Mouse (Mus musculus): ENCODE data around the gene Lax1. TPM values are rescaled to one million over a fixed set of nuclear protein-coding genes. Genes with fewer than 3 reads are reported as not detected.
"Not testable (repeated sequence)": the region's sequence is repeated elsewhere in the genome, so short reads cannot be mapped to it uniquely, and the experiment has no call there.

The Lax1 gene
- polyA plus RNA-seq, 1 experiment = 0.62 TPM

- Histone ChIP-seq H3K4me3 (ENCODE audit: control insufficient read depth, low read depth, low read length) (no peak overlapping the region), H3K27me3 (ENCODE audit: control insufficient read depth, insufficient read depth, low read length) (no peaks in the 10 kb centered on the region), H3K27ac (ENCODE audit: control insufficient read depth, insufficient read depth, low read depth, low read length) (no peak overlapping the region), H3K4me1 (ENCODE audit: control insufficient read depth, insufficient read depth, low read length) (no peaks in the 10 kb centered on the region), H3K36me3 (ENCODE audit: control insufficient read depth, insufficient read depth, low read length) (no peaks in the 10 kb centered on the region)
- TF ChIP-seq POLR2A (IDR thresholded peaks at IDR 0.05; ENCODE audit: control insufficient read depth, low read depth, low read length) (no peak), CTCF (IDR thresholded peaks at IDR 0.05; ENCODE audit: control insufficient read depth, insufficient read depth, insufficient replicate concordance, low read depth, low read length) (no peak)
These were observed 22.2 kb downstream of the Lax1 start for GRCm38 (mm10) chr1:133667721-133668120.

GRCm38 (mm10) chr1:133665713-133666112 lies 24.2 kb downstream of the Lax1 start:
- not testable (repeated sequence) for H3K27me3 ChIP-seq (ENCODE audit: control insufficient read depth, insufficient read depth, low read length); H3K4me1 ChIP-seq (ENCODE audit: control insufficient read depth, insufficient read depth, low read length); H3K36me3 ChIP-seq (ENCODE audit: control insufficient read depth, insufficient read depth, low read length); H3K27ac ChIP-seq (ENCODE audit: control insufficient read depth, insufficient read depth, low read depth, low read length); H3K4me3 ChIP-seq (ENCODE audit: control insufficient read depth, low read depth, low read length)

DNA sequence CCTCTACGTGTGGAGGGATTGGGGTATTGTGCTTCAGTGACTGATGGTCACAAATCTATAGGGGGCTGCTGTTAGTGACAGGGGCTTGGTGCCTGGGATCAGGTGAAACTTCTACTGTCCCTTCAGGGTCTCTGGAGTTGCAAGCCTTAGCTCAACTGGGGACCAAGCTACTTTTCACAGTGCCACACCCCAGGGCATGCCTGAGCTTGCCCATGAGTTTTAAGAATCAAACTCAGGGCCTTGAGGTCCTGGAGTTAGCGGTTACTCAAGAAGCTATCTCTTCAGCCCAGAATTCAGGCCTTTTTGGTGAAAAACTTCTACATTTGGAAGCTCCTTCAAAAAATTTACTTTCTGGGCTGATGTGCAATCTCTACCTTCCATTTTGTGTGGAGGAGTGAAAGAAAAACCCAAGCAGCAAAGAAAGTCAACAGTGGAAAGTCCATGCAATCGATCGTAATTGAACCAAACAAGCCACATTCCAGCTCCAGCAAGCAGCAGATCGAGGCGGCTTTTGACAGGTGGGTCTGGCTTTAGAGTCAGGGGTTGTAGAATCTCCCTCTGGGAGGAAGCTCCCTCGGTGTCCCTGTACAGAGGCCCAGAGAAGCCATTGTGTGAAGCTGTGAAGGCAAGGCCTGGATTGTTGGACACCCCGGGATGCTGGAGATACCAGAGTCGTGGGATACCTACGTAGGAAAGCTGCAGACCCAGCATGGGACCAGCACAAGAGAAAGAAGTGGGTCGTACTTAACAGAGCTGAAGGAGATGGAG lies 25.5 kb downstream of the Lax1 start:
- H3K4me3 ChIP-seq (ENCODE audit: control insufficient read depth, low read depth, low read length) = no peak overlapping the region
- H3K36me3 ChIP-seq (ENCODE audit: control insufficient read depth, insufficient read depth, low read length) = no peaks in the 10 kb centered on the region
- no peaks in the 10 kb centered on the region for H3K27me3 ChIP-seq (ENCODE audit: control insufficient read depth, insufficient read depth, low read length)
- H3K27ac ChIP-seq (ENCODE audit: control insufficient read depth, insufficient read depth, low read depth, low read length) = no peak overlapping the region
- H3K4me1 ChIP-seq (ENCODE audit: control insufficient read depth, insufficient read depth, low read length) = no peaks in the 10 kb centered on the region
- TF ChIP-seq POLR2A (IDR thresholded peaks at IDR 0.05; ENCODE audit: control insufficient read depth, low read depth, low read length) = no peak
- TF ChIP-seq CTCF (IDR thresholded peaks at IDR 0.05; ENCODE audit: control insufficient read depth, insufficient read depth, insufficient replicate concordance, low read depth, low read length) = no peak

GRCm38 (mm10) chr1:133663427-133663826 lies 26.5 kb downstream of the Lax1 start:
- Histone ChIP-seq H3K27me3 (ENCODE audit: control insufficient read depth, insufficient read depth, low read length) (no peaks in the 10 kb centered on the region), H3K27ac (ENCODE audit: control insufficient read depth, insufficient read depth, low read depth, low read length) (no peak overlapping the region), H3K36me3 (ENCODE audit: control insufficient read depth, insufficient read depth, low read length) (no peaks in the 10 kb centered on the region), H3K4me3 (ENCODE audit: control insufficient read depth, low read depth, low read length) (no peak overlapping the region), H3K4me1 (ENCODE audit: control insufficient read depth, insufficient read depth, low read length) (no peaks in the 10 kb centered on the region; the same call in 1 of the 2 replicates)
- TF ChIP-seq POLR2A (IDR thresholded peaks at IDR 0.05; ENCODE audit: control insufficient read depth, low read depth, low read length) (no peak), CTCF (IDR thresholded peaks at IDR 0.05; ENCODE audit: control insufficient read depth, insufficient read depth, insufficient replicate concordance, low read depth, low read length) (no peak)

DNA sequence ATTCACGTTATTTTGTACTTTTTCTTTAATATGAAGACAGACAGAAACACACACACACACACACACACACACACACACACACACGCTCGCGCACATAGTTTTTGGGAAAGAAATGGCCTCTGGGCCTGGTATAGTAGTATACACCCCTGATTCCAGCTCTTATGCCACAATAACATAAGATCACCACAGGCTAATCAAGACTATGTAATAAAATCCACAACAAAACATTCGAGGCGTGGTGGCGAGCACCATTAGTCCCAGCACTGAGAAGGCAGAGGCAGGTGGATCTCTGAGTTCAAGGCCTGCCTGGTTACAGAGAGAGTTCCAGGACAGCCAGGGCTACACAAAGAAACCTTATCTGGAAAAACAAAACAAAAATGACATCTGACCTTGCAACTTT lies 27.0 kb downstream of the Lax1 start:
- Histone ChIP-seq H3K4me3 (ENCODE audit: control insufficient read depth, low read depth, low read length) (no peak overlapping the region), H3K36me3 (ENCODE audit: control insufficient read depth, insufficient read depth, low read length) (no peaks in the 10 kb centered on the region), H3K27ac (ENCODE audit: control insufficient read depth, insufficient read depth, low read depth, low read length) (no peak overlapping the region), H3K27me3 (ENCODE audit: control insufficient read depth, insufficient read depth, low read length) (no peaks in the 10 kb centered on the region), H3K4me1 (ENCODE audit: control insufficient read depth, insufficient read depth, low read length) (no peaks in the 10 kb centered on the region; the same call in 1 of the 2 replicates)
- TF ChIP-seq POLR2A (IDR thresholded peaks at IDR 0.05; ENCODE audit: control insufficient read depth, low read depth, low read length) = no peak
- no peak for TF ChIP-seq CTCF (IDR thresholded peaks at IDR 0.05; ENCODE audit: control insufficient read depth, insufficient read depth, insufficient replicate concordance, low read depth, low read length)

- Histone ChIP-seq H3K36me3 (ENCODE audit: control insufficient read depth, insufficient read depth, low read length) (no peaks in the 10 kb centered on the region), H3K27ac (ENCODE audit: control insufficient read depth, insufficient read depth, low read depth, low read length) (peak within 1 kb of the TSS; percentile 81), H3K4me1 (ENCODE audit: control insufficient read depth, insufficient read depth, low read length) (no peaks in the 10 kb centered on the region; the same call in 1 of the 2 replicates), H3K4me3 (ENCODE audit: control insufficient read depth, low read depth, low read length) (peak within 1 kb of the TSS; percentile 86), H3K27me3 (ENCODE audit: control insufficient read depth, insufficient read depth, low read length) (no peaks in the 10 kb centered on the region)
- TF ChIP-seq CTCF (IDR thresholded peaks at IDR 0.05; ENCODE audit: control insufficient read depth, insufficient read depth, insufficient replicate concordance, low read depth, low read length) (no peak), POLR2A (IDR thresholded peaks at IDR 0.05; ENCODE audit: control insufficient read depth, low read depth, low read length) (peak; percentile 94)
These were observed 28.5 kb downstream of the Lax1 start, which contains the start of gene Gm38394 for GRCm38 (mm10) chr1:133661203-133661933. TSS of gene Gm38394 (minus strand) at chr1:133661318.

DNA sequence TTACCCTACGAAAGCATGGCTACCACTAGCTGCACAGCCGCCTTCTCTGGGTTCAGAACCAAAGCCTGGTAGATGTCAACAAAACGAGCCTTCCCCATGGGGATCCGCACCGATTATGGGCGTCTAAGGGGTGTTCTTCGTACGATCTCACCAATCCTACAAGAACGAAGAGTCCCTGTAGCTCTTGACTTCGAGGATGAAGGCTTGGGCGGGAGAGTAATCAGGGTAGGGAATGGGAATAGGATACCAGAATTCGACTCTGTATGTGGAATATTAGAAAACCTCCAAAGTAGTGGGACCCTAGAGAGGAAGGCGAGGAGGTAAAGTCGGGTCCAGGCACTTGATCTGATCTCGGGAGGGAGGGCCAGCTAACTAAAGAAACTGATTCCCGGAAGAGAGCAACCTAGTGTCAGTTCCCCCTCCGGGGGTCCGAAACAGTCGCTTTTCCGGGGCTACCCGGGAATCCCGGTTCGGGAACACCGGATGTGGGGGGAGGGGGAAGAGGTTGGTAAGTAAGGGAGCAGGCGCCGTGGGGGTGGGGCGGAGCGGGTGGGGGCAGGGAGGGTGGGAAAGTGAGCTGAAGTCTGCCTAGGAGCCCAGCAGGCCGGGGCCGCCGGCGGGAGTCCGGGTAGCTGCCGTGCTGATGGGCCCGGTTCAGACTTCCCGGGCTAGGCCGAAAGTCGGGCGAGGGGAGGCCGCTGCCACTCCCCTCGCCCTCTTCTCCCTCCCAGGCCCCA lies 29.3 kb downstream of the Lax1 start, which contains the start of gene Zbed6:
Zbed6 (minus strand) TSS at position 420 of the 737 bp plus-strand sequence.
- Histone ChIP-seq H3K36me3 (ENCODE audit: control insufficient read depth, insufficient read depth, low read length) (no peaks in the 10 kb centered on the region), H3K27ac (ENCODE audit: control insufficient read depth, insufficient read depth, low read depth, low read length) (peak within 1 kb of the TSS; percentile 81), H3K4me1 (ENCODE audit: control insufficient read depth, insufficient read depth, low read length) (no peaks in the 10 kb centered on the region; the same call in 1 of the 2 replicates), H3K4me3 (ENCODE audit: control insufficient read depth, low read depth, low read length) (peak within 1 kb of the TSS; percentile 86), H3K27me3 (ENCODE audit: control insufficient read depth, insufficient read depth, low read length) (no peaks in the 10 kb centered on the region)
- TF ChIP-seq CTCF (IDR thresholded peaks at IDR 0.05; ENCODE audit: control insufficient read depth, insufficient read depth, insufficient replicate concordance, low read depth, low read length) = no peak

Measured in testis, adult 2 months (tissue).